Mouse (Mus musculus): ENCODE measurements around the gene Gm572.

DNA sequence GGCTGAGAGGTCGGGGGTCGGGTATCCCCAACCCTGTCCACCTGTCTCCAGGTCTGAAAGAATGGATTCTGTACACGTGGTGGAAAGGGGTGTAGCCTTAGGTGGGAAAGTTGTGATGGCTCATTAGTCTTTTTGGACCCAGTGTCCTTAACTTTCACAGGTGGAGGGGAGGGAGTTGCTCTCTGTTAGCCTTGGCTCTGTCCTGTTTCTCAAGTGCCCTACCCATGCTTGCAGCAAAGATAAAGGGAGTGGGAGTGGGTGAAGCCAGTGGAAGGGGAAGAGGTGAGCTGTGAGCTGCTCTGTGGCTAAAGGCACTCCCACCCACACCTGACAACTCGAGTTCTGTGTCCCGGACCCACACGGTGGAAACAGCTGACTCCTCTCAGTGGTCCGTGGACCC, 20.2 kb downstream of the Gm572 start:
- no peak for TF ChIP-seq CTCF (IDR thresholded peaks at IDR 0.05; ENCODE audit: low read depth)
- TF ChIP-seq EP300 (IDR thresholded peaks at IDR 0.05; ENCODE audit: low read depth), result no peak

Data from heart, postnatal 0 days (tissue).